Mouse (Mus musculus): Measurements from ENCODE around the gene Bbs2.

DNA sequence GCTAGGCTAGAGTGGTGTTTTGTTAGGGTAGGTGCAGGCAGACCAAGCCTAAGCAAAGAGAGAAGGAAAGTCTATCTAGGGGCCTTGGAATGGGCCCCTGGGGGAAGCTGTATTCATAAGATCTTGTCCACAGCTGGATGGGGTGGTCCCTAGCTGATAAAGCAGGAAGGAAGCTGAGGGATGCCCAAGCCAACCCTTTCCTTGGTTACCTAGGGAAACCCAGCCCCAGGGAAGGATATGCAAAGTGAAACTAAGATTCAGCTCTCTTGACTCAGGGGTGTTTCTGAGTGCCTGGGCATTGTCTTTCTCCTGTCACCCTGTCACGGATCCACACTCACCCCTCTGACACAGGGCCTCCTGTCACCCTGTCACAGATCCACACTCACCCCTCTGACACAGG, 14.7 kb upstream of the Bbs2 start:
- TF ChIP-seq CTCF (conservative IDR thresholded peaks at IDR 0.05; ENCODE audit: low read length) (no peak), POU5F1 (IDR thresholded peaks at IDR 0.05; ENCODE audit: borderline replicate concordance, low read length) (no peak)
